Mouse (Mus musculus): Measurements from ENCODE around the gene Olfml1. TPM values are rescaled to one million over a fixed set of nuclear protein-coding genes. Genes with fewer than 3 reads are reported as not detected.

Gene Olfml1
- polyA plus RNA-seq, 1 experiment from 2014 or later: 1.2 TPM

DNA sequence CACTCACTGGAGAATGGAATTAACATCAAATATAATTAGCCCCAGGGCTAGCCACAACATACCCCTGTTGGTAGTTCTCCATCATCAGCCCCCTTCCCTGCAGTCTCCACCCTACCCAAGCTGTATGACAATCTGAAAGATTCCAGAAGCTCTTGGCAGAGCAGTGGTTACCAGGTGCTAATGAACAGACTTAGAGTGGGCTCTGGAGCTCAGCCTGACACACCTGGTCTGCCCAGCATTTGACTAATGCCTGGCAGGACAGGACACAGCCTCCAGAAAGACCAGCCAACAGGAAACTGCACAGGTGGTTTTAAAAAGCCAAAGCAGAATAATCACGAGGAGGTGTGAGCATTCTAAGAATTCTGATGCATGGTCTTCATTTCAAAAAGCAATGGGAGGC is 13.8 kb upstream of the Olfml1 start:
- no peak overlapping the region for H3K4me2 ChIP-seq
- WGBS (ENCODE audit: insufficient replicate concordance): 36% methylated on average over 1 of the region's 1 CpGs
- H3K27ac ChIP-seq (replicated peaks): no peak overlapping the region
- H3K4me1 ChIP-seq (replicated peaks): no peaks in the 10 kb centered on the region
- H3K27me3 ChIP-seq: no peaks in the 10 kb centered on the region
- ATAC-seq (ENCODE audit: insufficient read depth): no peak
- H3K9me3 ChIP-seq (replicated peaks): no peaks in the 10 kb centered on the region
- H3K9ac ChIP-seq: no peak overlapping the region
- no peak overlapping the region for H3K4me3 ChIP-seq (replicated peaks)
- no peaks in the 10 kb centered on the region for H3K36me3 ChIP-seq (replicated peaks)

- H3K4me1 ChIP-seq (replicated peaks): no peaks in the 10 kb centered on the region
- no peaks in the 10 kb centered on the region for H3K36me3 ChIP-seq (replicated peaks)
- H3K27me3 ChIP-seq: no peaks in the 10 kb centered on the region
- no peak overlapping the region for H3K27ac ChIP-seq (replicated peaks)
- no peak overlapping the region for H3K4me2 ChIP-seq
- no peak overlapping the region for H3K4me3 ChIP-seq (replicated peaks)
- no peak for ATAC-seq (ENCODE audit: insufficient read depth)
- H3K9ac ChIP-seq: no peak overlapping the region
- no peaks in the 10 kb centered on the region for H3K9me3 ChIP-seq (replicated peaks)
- 49% methylated on average over 3 of the region's 3 CpGs for WGBS (ENCODE audit: insufficient replicate concordance)
Observed at GRCm38 (mm10) chr7:107555906-107556305, 11.3 kb upstream of the Olfml1 start.

DNA sequence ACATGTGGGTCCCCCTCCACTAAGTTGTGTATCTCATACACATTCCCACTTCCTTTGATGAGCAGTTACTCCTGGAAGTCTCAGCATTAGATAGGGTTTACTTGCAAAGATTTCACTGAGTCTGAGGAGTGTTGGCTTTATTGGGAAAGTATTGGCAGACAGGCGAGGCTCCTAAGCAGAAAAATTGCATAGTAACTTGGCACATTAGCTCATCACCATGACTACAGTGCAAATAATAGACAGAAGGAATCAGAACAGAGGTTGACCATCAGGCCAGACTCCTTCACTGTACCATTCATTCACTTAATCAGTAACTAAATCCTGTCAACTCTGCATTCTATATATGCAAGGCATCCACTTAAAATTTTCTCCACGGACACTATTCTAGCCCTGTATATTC is 6.6 kb upstream of the Olfml1 start:
- Histone ChIP-seq H3K9me3 (replicated peaks) (no peaks in the 10 kb centered on the region), H3K4me2 (no peak overlapping the region), H3K4me1 (replicated peaks) (no peaks in the 10 kb centered on the region), H3K4me3 (replicated peaks) (no peak overlapping the region), H3K36me3 (replicated peaks) (no peaks in the 10 kb centered on the region), H3K27me3 (no peaks in the 10 kb centered on the region), H3K27ac (replicated peaks) (no peak overlapping the region), H3K9ac (no peak overlapping the region)
- WGBS (ENCODE audit: insufficient replicate concordance): 51% methylated on average over 2 of the region's 2 CpGs
- no peak for ATAC-seq (ENCODE audit: insufficient read depth)

GRCm38 (mm10) chr7:107561584-107561983 is 5.7 kb upstream of the Olfml1 start:
- no peak overlapping the region for H3K4me2 ChIP-seq
- WGBS (ENCODE audit: insufficient replicate concordance): 6% methylated on average over 3 of the region's 3 CpGs
- H3K9ac ChIP-seq: no peak overlapping the region
- no peak for ATAC-seq (ENCODE audit: insufficient read depth)
- no peaks in the 10 kb centered on the region for H3K4me1 ChIP-seq (replicated peaks)
- no peaks in the 10 kb centered on the region for H3K27me3 ChIP-seq
- H3K9me3 ChIP-seq (replicated peaks): no peaks in the 10 kb centered on the region
- no peaks in the 10 kb centered on the region for H3K36me3 ChIP-seq (replicated peaks)
- no peak overlapping the region for H3K27ac ChIP-seq (replicated peaks)
- no peak overlapping the region for H3K4me3 ChIP-seq (replicated peaks)

DNA sequence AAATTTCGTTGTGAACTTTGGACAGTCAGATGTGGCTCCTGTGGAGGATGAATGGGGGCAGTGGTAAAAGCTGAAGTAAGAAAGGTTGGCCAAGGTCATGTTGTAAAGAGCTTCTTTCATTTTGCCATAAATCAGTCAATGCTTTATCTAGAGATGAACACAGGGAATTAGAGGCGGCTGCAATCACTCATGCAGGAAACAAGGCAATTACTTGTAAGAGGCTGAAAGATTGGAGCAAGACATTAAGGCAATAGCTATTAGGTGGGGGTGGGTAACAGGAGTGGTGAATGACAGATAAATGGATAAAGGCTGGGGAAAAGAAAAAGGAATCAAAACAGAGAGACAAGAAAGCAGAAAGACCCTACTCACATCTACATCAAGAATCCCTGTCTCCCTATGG is 3.5 kb upstream of the Olfml1 start:
- 50% methylated on average over 2 of the region's 2 CpGs for WGBS (ENCODE audit: insufficient replicate concordance)
- H3K4me2 ChIP-seq: no peak overlapping the region
- no peak overlapping the region for H3K4me3 ChIP-seq (replicated peaks)
- no peaks in the 10 kb centered on the region for H3K27me3 ChIP-seq
- H3K9ac ChIP-seq: no peak overlapping the region
- H3K9me3 ChIP-seq (replicated peaks): no peaks in the 10 kb centered on the region
- no peak overlapping the region for H3K27ac ChIP-seq (replicated peaks)
- H3K4me1 ChIP-seq (replicated peaks): no peaks in the 10 kb centered on the region
- no peak for ATAC-seq (ENCODE audit: insufficient read depth)
- no peaks in the 10 kb centered on the region for H3K36me3 ChIP-seq (replicated peaks)

DNA sequence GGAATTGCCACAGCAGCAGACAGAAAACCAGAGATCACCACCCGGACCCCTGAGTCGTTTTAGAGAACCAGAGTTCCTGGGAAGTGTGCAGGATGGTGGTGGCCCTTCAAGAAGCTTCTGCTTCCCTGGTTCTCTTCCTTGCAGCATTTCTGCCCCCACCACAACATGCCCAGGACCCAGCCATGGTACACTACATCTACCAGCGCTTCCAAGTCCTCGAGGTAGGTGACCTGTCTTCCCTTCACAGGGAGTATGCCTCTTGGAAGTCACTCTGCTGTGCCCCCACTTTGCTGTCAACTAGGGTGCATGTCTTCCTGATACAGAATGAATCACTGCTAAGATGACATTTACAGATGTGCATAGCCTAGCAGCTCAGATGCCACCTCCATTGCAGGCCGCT is 428 bp downstream of the Olfml1 start:
- no peak overlapping the region; the same call in 1 of the 2 replicates for H3K27ac ChIP-seq (replicated peaks)
- no peaks in the 10 kb centered on the region for H3K9me3 ChIP-seq (replicated peaks)
- ATAC-seq (ENCODE audit: insufficient read depth): no peak
- WGBS (ENCODE audit: insufficient replicate concordance): 61% methylated on average over 5 of the region's 5 CpGs
- H3K4me2 ChIP-seq: no peak overlapping the region
- no peaks in the 10 kb centered on the region for H3K36me3 ChIP-seq (replicated peaks)
- no peaks in the 10 kb centered on the region for H3K27me3 ChIP-seq
- no peak overlapping the region for H3K4me3 ChIP-seq (replicated peaks)
- no peaks in the 10 kb centered on the region for H3K4me1 ChIP-seq (replicated peaks)
- H3K9ac ChIP-seq: no peak overlapping the region

DNA sequence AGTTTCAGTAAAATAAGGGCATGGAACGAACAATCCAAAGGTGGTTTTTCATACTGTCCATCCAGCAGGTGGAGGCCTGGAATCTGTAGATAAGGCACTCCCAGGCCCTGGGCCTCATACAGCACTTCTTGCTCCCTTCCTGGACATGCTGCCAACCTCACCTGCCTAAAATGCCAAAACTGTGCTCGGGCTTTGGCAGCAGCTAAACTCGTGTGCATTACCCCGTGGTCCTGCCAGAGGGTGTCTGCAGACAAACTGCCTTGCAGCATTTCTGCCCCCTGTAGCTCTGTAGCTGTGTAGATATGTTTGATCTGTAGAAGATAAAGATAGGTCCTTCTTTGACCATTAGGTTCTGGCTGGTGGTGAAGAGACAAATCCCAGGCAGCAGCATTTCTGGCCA is 1.7 kb downstream of the Olfml1 start:
- no peak for ATAC-seq (ENCODE audit: insufficient read depth)
- Histone ChIP-seq H3K9ac (no peak overlapping the region), H3K27me3 (no peaks in the 10 kb centered on the region), H3K4me3 (replicated peaks) (no peak overlapping the region), H3K36me3 (replicated peaks) (no peaks in the 10 kb centered on the region), H3K4me2 (no peak overlapping the region), H3K4me1 (replicated peaks) (no peaks in the 10 kb centered on the region), H3K27ac (replicated peaks) (no peak overlapping the region), H3K9me3 (replicated peaks) (no peaks in the 10 kb centered on the region)
- 28% methylated on average over 4 of the region's 4 CpGs for WGBS (ENCODE audit: insufficient replicate concordance)

DNA sequence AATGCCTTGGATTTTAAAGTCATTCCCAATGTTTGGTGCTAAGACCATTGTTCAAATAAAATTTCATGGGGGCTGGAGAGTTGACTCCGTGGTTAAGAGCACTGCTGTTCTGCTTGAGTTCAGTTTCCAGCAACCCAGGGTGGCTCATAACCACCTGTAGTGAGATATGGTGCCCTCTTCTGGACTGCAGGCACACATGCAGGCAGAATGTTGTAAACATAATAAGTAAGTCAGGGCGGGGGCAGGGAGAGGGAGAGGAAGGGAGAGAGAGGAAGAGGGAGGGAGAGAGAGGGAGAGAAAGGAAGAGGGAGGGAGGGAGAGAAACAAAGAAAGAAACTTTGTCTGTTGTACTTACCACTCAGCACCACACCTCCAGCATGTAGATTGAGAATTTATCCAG is 6.6 kb downstream of the Olfml1 start:
- Histone ChIP-seq H3K27ac (replicated peaks) (no peak overlapping the region), H3K9me3 (replicated peaks) (no peaks in the 10 kb centered on the region)
- WGBS (ENCODE audit: insufficient replicate concordance): 48% methylated on average over 2 of the region's 2 CpGs

GRCm38 (mm10) chr7:107574276-107574675 is 7.0 kb downstream of the Olfml1 start:
- Histone ChIP-seq H3K4me1 (replicated peaks) (no peaks in the 10 kb centered on the region), H3K9ac (no peak overlapping the region), H3K9me3 (replicated peaks) (no peaks in the 10 kb centered on the region), H3K4me3 (replicated peaks) (no peak overlapping the region), H3K27ac (replicated peaks) (no peak overlapping the region), H3K4me2 (no peak overlapping the region), H3K27me3 (no peaks in the 10 kb centered on the region), H3K36me3 (replicated peaks) (no peaks in the 10 kb centered on the region)
- WGBS (ENCODE audit: insufficient replicate concordance): 42% methylated on average over 3 of the region's 3 CpGs
- ATAC-seq (ENCODE audit: insufficient read depth): no peak

More for the DNA sequence above, 6.6 kb downstream of the Olfml1 start:
- H3K36me3 ChIP-seq (replicated peaks): no peaks in the 10 kb centered on the region
- no peak overlapping the region for H3K4me2 ChIP-seq
- ATAC-seq (ENCODE audit: insufficient read depth): no peak
- H3K4me1 ChIP-seq (replicated peaks): no peaks in the 10 kb centered on the region
- no peak overlapping the region for H3K9ac ChIP-seq
- no peak overlapping the region for H3K4me3 ChIP-seq (replicated peaks)
- no peaks in the 10 kb centered on the region for H3K27me3 ChIP-seq

DNA sequence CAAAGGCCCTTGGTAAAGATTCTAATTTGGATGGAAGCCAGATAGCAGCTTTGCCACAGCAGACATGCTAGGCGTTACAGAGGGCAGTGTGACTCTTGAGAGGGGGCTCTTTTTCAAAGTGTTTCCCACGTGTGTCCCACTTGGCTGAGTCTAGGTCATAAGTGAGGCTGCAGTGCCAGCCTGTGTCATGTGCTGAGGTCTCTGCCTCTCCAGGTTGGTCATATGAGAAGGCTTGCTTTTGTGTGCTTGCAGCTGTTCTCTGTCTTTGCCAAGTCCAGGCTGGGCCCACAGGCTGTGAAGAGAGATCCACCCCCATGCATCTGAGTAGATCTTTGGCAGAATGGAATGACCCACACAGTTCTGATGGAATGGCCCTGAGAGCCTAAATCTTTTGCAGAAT is 25.4 kb downstream of the Olfml1 start:
- 43% methylated on average over 2 of the region's 2 CpGs for WGBS (ENCODE audit: insufficient replicate concordance)
- Histone ChIP-seq H3K9ac (no peak overlapping the region), H3K9me3 (replicated peaks) (no peaks in the 10 kb centered on the region), H3K27ac (replicated peaks) (no peak overlapping the region), H3K4me3 (replicated peaks) (no peak overlapping the region), H3K4me2 (no peak overlapping the region), H3K4me1 (replicated peaks) (peaks cover 17% of the 10 kb centered on the region), H3K36me3 (replicated peaks) (no peaks in the 10 kb centered on the region), H3K27me3 (no peaks in the 10 kb centered on the region; the same call in 1 of the 2 replicates)
- ATAC-seq (ENCODE audit: insufficient read depth): no peak

DNA sequence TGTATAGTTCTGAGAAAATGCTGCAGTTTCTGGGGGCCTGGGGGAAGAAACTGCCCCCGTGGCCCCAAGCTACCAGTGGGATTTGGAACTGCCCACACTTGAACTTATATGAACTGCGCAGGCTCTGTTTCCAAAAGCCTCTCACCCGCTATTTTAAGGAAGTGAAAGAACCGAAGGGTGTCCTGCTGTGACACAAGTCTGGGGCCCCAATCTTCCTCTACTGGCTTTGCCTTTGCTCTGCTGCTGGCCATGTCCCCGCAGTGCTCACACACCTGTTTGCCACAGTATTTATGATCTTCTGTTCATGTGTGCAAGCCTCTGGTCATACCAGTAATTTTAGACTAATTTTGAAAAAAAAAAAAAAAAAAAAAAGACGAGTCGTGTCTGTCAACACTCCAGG is 26.7 kb downstream of the Olfml1 start:
- Histone ChIP-seq H3K27me3 (no peaks in the 10 kb centered on the region; the same call in 1 of the 2 replicates), H3K4me1 (replicated peaks) (peaks cover 17% of the 10 kb centered on the region), H3K36me3 (replicated peaks) (no peaks in the 10 kb centered on the region), H3K9me3 (replicated peaks) (no peaks in the 10 kb centered on the region), H3K4me2 (peak overlapping the region; percentile 72), H3K9ac (no peak overlapping the region), H3K27ac (replicated peaks) (peak overlapping the region; percentile 68; the same call in 1 of the 2 replicates), H3K4me3 (replicated peaks) (0 out of 2 replicates have a peak overlapping the region, but pooled peaks have one; percentile 58)
- WGBS (ENCODE audit: insufficient replicate concordance): 10% methylated on average over 7 of the region's 7 CpGs
- ATAC-seq (ENCODE audit: insufficient read depth): no peak

GRCm38 (mm10) chr7:107594325-107594856 is 27.1 kb downstream of the Olfml1 start:
- no peaks in the 10 kb centered on the region; the same call in 1 of the 2 replicates for H3K27me3 ChIP-seq
- H3K36me3 ChIP-seq (replicated peaks): no peaks in the 10 kb centered on the region
- H3K27ac ChIP-seq (replicated peaks): peak overlapping the region; percentile 68
- H3K9ac ChIP-seq: no peak overlapping the region
- no peaks in the 10 kb centered on the region for H3K9me3 ChIP-seq (replicated peaks)
- WGBS (ENCODE audit: insufficient replicate concordance): 2% methylated on average over 16 of the region's 16 CpGs
- peak overlapping the region; percentile 58 for H3K4me3 ChIP-seq (replicated peaks)
- H3K4me1 ChIP-seq (replicated peaks): peaks cover 17% of the 10 kb centered on the region
- ATAC-seq (ENCODE audit: insufficient read depth): peak; percentile 49
- peak overlapping the region; percentile 72 for H3K4me2 ChIP-seq
